Mouse (Mus musculus): ENCODE data around the gene Pomp.
A peak's percentile ranks its signal among the peaks of the same experiment; 100 is the strongest.

The Pomp gene

DNA sequence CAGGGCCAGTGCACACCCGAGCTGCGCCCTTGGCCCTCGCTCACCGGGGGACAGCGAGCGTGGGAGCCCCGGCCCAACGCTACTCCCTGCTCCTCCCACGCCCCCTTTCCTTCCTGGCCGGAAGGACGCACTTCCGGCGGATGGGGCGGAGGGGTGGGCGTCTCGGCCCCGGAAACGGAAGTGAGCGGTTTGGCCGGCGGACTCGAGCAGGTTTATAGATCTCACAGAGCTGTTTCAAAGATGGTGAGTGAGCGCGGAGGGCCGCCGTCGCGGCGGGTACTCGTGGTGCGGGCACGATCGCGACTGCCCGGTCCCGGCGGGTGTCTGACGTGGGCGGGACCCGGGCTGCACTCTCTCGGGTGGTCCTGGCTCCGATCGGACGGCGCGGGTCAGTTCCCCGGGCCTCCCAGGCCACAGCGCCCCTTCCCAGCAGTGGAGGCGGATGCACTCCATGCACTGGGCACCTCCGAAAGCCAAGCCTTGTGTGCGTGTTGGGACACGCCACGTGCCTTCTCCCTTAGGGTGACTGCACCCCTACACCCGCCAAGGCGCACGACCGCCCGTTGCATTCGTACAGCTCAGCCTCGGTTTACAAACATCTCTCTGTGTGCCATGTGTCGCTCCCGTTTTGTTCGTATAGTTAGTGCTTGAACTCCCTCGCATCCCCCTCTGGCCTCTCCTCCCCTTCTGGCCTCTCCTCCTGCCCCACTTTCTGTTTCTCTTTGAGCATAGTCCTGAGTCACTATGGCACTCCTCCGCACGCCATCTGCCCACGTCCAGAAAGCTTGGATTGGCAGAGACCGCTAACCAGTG is at the start of gene Pomp:
Pomp (plus strand) TSS at position 13 of the 813 bp plus-strand sequence.
- DNase-seq (ENCODE audit: extremely low read depth, insufficient read length, low spot score), result peak; percentile 94

DNA sequence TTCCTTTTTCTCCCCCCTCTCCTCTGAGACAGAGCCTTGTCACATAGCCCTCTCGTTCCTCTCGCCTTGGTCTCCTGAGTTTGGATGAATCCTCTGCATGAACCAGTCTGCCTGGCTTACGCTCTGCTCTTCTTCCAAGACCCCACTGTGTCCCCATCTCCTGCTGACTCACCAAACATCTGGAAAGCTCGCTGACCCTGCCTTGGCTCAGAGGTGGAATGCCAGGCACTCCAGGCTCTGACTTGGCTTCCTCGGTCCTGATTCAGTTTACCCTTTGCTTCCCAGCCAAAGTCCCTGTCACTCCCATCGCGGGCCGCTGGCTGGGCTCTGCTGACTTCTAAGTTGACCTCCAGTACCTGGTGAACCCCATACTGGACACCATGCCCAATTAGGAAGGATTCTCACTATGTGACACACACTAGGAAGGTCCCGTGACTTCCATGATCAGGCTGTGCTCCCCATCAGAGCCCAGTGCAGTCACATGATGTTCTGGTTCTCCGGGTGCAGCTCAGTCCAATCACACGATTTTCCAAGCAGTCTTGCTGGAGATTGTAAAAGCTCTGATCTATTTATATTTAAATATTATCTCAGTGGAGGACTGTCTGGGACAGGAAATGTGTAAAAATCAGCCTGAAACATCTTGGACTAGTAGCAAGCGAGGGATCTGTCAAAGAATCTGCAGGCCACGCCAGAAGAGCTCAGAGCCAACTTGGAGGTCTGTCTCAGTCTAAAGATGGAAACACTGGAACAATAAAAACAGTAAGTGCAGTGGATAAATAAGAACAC is 47.8 kb upstream of the Pomp start:
- peak; percentile 55 for DNase-seq (ENCODE audit: extremely low read depth, insufficient read length, low spot score)

DNA sequence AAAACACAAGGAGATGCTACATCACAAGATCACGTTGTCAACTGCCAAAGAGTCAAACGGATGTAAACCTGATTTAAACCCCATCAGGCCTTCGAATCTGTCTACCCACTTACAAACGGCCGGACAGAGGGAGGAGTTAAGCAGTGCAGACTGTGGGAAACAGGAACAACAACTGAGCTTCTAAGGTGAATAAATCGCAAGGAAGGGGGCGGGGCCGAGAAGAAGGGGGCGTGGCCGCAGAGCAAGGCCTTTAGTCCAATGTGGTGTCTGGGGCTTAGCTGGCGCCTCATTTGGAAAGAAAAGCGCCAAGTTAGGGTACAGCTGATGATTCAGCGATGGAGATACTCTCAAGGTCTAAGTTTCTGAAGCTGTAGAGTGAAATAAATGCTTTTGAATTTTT is 45.3 kb upstream of the Pomp start:
- DNase-seq (ENCODE audit: extremely low read depth, insufficient read length, low spot score), result no peak

DNA sequence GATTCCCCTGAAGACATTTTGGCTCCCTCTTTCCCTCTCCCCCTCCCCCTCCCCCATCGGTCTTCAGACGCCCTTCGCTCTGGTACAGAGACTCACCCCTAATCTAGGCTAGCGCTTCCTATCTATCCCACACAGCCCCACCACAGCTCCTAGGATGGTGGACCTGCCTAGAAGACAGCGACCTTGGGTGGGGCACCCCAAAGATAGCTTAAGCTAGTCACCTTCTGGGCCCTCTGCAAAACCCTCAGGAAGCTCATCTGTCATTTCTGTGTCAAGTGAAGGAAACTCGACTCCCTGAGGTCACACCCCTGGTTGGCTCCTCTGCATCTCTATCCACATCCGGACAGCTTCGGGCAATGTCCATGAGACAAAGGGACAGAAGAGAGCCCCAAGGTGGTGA is 44.7 kb upstream of the Pomp start:
- no peak for DNase-seq (ENCODE audit: extremely low read depth, insufficient read length, low spot score)

DNA sequence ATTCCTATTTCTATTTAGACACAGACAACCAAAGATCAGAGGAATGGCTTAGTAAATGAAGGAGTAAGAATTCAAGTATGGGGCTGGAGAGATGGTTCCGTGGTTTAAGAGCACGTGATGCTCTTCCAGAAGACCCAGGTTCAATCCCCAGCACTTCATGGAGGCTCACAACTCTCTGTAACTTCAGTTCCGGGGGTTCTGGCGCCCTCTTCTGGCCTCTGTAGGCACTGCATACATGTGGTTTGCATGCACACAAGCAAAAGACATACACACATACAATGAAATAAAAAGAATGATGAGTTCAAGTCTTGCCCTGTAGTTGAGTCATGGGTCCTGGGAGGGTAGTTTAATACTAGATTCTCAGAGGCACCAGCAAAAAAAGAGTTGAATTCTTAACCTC is 43.8 kb upstream of the Pomp start:
- no peak for DNase-seq (ENCODE audit: extremely low read depth, insufficient read length, low spot score)

DNA sequence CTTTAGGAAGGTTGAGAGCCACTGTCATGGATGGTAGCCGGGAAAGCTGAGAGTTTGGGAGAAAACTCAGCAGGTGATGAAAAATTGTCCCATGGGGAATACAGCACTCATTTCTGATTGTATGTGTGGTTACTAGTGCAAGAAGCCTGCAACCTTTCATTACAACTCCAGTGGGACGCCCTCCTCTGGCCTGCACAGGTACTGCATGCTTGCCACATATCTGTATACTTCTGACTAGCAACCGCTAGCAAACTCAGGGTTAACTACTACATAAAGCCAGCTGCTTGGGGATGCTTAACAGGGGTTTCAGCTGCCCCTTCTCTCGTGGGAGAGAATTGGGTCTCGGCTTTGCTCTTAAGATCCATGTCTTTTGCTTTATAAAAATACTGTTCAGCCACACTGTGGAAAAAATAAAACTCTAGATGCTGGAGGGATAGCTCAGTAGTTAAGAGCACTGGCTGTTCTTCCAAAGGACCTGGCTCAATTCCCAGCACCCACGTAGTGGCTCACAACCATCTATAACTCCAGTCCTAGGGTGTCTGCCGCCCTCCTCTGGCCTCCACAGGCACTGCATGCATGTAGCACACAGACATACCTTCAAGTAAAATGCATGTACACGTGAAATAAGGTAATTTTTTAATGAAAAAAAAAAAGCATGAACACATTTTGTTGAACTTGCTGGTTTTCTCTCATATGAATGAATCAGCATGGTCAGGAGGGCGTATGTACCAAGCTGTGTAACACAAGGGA is 42.3 kb upstream of the Pomp start:
- DNase-seq (ENCODE audit: extremely low read depth, insufficient read length, low spot score), result no peak

DNA sequence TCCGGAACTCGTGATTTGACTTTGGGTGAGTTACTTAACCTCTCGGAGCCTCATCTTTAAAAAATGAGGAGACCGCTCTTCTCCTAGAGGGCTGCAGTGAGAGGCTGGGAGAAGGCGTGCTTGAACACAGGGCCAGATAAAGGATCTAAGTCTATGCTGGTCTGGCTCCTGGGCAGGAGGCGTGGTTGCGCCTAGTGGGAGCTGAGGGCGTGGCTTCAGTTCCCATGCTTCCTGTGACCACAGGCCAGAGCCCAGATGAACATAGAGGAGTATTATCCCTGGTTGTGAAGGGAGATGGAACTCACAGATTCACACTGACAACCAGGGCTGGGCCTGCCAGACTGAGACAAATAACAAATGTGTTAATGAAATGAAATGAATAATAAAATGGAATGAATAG is 41.4 kb upstream of the Pomp start:
- no peak for DNase-seq (ENCODE audit: extremely low read depth, insufficient read length, low spot score)

DNA sequence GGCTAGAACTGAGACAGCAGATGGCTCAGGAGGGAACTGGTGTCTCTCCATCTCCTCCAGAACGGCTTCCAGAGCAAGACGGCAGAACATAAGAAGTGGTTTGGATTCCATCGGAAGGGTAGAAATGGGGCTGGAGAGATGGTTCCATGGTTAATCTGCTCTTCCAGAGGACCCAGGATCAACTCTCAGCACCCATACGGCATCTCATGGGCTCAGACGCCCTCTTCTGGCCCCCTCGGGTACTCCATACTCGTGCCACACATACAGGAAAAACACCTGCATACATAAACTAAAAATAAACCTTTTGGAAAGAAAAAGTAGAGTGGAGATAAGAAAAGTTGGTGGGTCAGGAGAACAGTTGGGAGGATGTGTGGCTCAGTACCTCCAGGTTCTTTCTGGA is 40.4 kb upstream of the Pomp start:
- DNase-seq (ENCODE audit: extremely low read depth, insufficient read length, low spot score), result no peak

DNA sequence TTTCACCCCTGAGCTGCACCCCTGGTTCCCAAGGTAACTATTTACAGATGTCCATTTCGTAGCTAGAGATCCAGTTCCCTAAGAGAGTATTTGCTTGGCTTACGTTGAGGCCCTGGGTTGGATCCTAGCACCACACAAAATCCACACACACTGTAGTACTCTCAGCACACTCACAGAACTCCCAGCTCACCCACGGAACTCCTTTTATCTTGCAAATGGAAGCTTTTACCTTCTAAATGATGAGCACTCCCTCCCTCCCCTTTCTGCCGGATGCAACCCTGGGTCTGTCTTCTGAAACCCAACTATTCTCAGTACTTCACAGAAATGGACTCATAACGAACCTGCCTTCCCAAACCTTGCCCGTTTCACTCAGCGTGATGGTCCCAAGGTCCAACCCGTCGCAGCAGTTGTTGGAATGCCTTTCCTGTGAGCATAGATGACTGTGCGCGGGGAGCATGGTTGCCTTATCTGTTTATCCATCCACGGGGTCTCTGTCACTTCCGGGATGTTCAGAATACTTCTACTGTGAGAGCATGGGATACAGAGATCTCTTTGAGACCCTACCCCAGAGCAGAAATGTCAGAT is 36.1 kb upstream of the Pomp start:
- DNase-seq (ENCODE audit: extremely low read depth, insufficient read length, low spot score), result no peak

DNA sequence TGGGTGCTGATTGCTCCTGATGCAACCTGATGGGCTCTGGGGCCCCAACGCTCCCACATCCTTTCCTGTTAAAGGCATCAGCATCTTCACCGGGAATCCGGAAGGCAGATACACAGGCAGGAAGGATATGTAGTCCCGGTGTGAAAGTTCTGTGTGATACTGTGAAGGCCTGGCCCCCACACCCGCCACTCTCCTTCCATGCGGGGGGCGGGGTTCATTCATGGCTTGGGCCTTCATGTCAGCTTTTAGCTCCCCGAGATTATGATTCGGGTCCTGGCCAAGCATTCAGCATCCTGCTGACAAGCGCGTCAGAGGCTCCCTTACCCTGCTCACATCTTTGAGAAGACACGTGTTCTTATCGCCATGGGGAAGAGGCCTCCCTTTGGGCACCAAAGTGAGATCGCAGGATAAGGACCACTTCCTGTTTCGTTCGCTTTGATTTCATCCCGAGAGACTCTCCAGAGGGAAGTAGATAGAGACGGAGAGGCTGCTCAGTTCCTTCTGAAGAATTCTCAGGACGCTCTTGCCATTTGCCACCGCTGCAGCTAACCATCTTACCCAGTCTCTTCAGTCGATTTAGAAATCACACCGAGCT is 34.8 kb upstream of the Pomp start:
- no peak for DNase-seq (ENCODE audit: extremely low read depth, insufficient read length, low spot score)

DNA sequence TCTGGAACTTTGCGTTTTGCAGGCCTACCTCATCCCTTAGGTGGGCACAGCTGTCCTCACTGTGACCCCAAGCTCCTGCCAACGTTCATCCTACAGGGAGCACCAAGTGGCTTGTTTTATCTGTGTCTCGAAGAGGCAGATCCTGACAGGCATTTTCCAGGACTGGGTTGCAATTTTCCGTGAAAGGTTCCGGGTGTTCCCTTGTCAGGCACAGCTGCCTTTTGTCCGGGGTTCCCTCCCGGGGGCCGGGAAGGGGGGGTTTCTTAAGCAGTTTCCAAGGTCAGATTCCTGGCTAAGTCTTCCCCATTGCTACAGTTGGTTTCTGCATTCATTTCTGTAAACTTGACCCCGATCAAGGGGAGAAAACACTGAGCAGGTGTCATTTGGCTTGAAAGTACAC is 34.2 kb upstream of the Pomp start:
- no peak for DNase-seq (ENCODE audit: extremely low read depth, insufficient read length, low spot score)

DNA sequence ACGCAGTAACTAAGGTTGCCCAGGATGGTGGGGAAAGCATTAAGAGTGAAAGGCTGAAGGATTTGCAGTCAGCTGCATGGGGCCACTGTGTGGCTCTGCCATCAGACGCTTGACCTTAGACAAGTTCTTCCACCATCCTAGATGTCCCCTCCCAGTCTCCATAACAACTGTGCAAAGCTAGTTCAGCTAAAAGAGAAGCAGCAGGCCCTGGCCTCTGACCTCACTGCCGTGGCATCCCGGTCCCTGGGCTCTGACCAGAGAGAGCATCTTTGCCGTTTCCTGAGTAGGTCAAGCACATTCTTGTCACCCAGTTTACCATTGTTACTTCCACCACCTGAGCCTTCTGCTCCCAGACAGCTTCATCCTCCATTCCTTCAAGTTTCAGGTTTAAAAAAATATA is 33.7 kb upstream of the Pomp start:
- no peak for DNase-seq (ENCODE audit: extremely low read depth, insufficient read length, low spot score)

DNA sequence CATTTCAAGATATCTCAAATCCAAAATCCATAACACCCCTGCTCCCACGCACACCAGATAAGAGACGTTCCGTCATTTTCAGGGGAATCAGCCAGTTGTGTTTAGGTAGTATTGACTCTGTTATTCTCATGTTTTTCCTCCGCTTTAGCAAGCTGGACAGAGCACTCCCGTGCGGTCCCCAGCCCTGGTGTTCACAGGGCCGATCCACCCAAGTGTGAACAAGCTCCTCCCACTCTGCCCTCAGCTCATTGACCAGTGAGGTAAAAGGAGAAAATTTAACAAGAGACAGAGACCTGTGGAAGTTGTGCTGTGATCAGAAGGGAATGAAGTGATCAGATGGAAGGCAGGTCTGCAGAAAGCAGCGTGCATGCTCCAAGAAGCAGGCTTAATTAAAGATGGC is 31.4 kb upstream of the Pomp start:
- no peak for DNase-seq (ENCODE audit: extremely low read depth, insufficient read length, low spot score)

DNA sequence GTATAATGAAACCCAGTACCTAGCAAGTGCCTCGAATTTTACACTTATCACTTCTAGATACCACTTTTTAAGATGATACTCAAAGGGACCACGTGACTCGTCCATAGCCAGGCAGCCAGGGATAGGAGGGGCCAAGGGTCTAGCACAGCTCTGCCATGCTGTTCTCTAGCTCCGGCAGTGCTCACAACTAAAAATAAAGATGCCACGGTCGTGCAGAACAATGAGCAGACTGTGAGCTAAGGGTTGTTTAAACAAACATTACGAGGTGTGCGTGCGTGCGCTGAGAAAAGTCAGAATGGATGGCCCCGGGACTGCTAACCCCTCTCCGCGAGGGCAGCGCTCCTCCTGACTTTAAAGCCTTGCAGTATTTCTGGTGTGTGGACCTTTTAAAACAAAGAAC is 27.4 kb upstream of the Pomp start:
- DNase-seq (ENCODE audit: extremely low read depth, insufficient read length, low spot score), result no peak

DNA sequence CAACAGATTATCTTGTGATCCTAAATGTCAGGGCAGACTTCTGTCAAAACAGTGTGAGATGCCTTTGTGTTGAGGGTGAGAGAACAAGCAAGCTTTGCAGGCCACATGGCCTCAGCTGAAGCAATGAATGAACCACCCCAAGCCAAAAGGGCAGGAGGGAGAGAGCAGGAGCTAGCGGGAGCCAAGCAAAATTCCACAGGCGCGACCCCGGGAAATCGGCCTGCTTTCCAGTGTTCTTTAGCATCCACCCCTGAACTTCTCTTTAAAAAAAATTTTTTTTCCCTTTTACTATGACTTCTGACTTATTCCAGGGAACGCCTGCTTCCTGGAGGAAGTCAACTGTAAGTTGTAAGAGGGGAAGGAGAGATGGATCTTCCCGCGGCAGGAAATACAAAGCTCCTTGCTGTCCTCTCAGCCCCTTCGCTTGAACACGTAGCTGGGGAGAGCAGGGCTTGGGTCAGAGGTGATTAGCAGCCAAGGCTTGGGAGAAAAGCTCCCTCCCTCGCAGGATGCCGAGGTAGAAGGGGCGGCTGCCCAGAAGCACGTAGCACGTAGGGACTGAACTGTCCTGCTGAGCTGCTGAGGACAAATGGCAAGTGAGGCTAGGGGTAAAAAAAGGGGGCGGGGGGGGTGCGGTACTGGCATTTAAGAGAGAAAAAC is 25.3 kb upstream of the Pomp start:
- DNase-seq (ENCODE audit: extremely low read depth, insufficient read length, low spot score), result no peak

DNA sequence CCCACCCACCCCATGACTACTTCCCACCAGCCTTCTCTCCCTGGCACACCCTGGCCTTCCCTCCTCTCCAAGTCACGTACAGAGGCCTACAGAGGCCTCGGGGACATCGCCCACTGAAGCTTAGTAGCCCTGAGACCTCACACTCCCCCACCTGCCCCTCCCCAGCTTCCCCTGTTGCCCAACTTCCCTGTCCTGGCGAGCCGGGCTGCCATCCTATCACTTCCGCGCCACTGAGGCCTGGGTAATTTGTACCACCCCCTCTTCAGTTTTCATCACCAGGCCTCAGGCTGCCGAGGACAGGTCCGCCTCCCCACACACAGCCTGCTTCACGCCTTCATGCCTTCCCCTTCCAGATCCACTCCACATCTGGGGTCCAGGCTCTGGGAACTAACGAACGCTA is 20.8 kb upstream of the Pomp start:
- DNase-seq (ENCODE audit: extremely low read depth, insufficient read length, low spot score), result no peak

DNA sequence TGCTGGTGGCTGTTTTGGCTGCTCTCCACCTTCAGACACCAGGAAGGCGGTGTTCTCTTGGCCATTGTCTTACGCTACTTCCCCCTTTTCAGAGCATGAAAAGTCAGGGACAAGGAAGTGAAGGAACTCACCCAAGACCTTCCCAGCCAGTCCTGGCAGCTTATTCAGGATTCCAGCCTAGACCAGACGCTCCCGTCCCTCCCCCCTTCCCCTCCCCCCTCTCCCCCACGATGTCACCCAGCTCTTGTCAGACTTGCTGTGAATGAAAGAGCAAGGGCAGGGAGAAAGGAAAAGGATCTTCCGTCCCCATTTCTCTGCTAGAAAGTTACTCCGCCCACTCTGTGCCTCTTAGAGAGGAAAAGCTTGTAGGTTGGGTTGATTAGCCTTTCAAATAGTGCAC is 16.9 kb upstream of the Pomp start:
- no peak for DNase-seq (ENCODE audit: extremely low read depth, insufficient read length, low spot score)

DNA sequence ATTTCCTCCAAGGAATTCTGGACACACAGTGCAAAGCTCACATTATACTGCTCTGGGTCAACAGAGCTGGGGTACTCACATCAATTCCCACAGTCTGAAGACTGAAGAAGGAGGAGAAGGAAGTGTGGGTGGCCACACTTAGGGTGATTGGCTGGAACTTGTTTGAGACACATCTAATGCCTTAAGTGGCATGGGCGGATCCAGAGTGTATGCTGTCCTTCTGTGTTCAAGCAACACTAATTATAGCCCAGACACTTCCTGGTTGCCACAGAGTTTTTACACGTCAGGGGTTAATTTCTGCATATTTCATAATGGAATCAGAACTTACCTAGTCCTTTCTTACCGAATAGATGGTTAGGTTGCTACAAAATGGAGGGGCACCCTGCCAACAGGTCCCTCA is 14.9 kb upstream of the Pomp start:
- DNase-seq (ENCODE audit: extremely low read depth, insufficient read length, low spot score), result no peak

DNA sequence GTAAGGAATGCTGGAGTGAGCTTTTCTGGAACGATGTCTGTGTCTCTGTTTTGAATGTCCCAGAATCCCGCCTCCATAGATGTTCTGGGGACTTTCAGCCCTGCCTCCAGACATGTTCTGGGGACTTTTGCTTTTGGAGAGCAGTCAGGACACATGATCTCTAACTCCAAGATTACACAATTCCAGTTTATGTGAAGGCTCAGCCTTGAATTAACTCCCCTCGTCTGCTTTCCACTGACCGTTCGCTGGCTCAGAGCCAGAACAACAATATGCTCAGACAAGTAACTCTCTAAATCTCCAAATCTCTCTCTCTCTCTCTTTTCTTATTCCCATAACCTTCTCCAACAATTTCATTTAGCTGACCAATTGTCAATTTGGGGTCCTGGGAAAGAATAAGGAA is 12.9 kb upstream of the Pomp start:
- no peak for DNase-seq (ENCODE audit: extremely low read depth, insufficient read length, low spot score)

DNA sequence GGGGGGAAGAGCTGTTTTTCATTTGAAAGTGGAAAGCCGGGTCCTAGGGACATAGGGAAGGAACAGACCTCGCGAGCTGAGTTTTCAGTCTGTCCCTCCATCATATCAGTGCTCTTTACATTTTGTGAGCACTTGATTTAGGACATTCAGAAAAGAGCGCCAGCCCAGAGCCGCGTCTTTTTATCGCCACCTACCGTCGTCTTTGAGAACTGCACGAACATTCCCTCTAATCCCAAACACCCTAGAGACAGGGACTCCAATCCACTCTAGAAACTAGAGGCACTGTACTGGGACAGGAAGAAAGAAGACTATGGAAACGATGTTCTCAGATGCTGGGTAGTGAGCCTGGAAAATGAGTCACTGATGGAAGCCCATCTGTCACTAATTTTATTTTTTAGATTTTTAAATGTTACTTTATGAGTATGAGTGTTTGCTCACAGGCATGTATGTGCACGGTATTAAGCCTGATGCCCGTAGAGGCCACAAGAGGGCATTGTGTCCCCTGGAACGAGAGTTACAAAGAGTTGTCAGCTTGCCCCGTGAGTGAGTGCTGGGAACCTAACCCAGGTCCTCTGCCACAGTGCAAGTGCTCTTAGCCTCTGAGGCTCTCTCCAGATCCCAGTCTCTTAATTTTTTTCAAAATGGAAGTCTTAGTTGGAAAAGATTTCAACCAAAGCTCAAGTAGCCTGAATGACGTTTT is 11.9 kb upstream of the Pomp start:
- DNase-seq (ENCODE audit: extremely low read depth, insufficient read length, low spot score), result peak; percentile 41
